In genomic region chr13:30754066-30754465, GRCm38 (mm10) we compare ENCODE assay signal across 21 mouse cellular contexts. TPM values are rescaled to one million over a fixed set of nuclear protein-coding genes. Genes with fewer than 3 reads are reported as not detected.
A peak's percentile ranks its signal among the peaks of the same experiment; 100 is the strongest.
DNase-seq lines count a peak whose midpoint lies in the region; ATAC-seq and TF ChIP-seq lines count a peak whose summit lies in the region.
"Had no signal": no experiment of that assay in that cellular context is flagged by ENCODE, and none has a peak within 500 bp of the region (broad histone marks: within the 10 kb centered on the region; RNA-seq: fewer than 3 reads in every experiment).

No protein-coding gene starts in this region.

- ATAC-seq in neural tube, embryonic 15.5 days (ENCODE audit: low FRiP score): no peak
- peak; percentile 39 for ATAC-seq in inflammation-experienced regulatory T-cells, adult 6 months
- no peak for ATAC-seq in forebrain, embryonic 16.5 days
- no peak for ATAC-seq in megakaryocyte-erythroid progenitor cell, adult 5-6 weeks (replicated peaks; ENCODE audit: low FRiP score, low TSS enrichment, poor library complexity, severe bottlenecking)
- ATAC-seq: forebrain, embryonic 14.5 days had no signal

- TF ChIP-seq RAD21 in CH12.LX (IDR thresholded peaks at IDR 0.05; ENCODE audit: low read depth, low read length): no peak

- peaks cover 98% of the 10 kb centered on the region for H3K79me2 ChIP-seq in CH12.LX (replicated peaks; ENCODE audit: control insufficient read depth, extremely low read depth, insufficient read depth, poor library complexity, severe bottlenecking)

- DNase-seq in neural tube, embryonic 10.5 days (ENCODE audit: extremely low spot score, low spot score): peak; percentile 3
- DNase-seq in CH12.LX (ENCODE audit: extremely low read depth): no peak
- DNase-seq: adrenal gland, adult 8-10 months; adrenal gland, postnatal 25 days; cerebellum, adult 11-12 months; cerebellum, adult 8-10 months; cerebellum, postnatal 10 days; gastrocnemius, postnatal 25 days; heart, adult 2 months had no signal

- H3K4me1 ChIP-seq in neural tube, embryonic 15.5 days: peaks cover 18% of the 10 kb centered on the region
- peaks cover 6 to 59% of the 10 kb centered on the region in 2 experiments for H3K4me1 ChIP-seq in CH12.LX (ENCODE audit: control insufficient read depth in 1 of 2, insufficient read depth in 2 of 2)
- peaks cover 13% of the 10 kb centered on the region for H3K4me1 ChIP-seq in forebrain, embryonic 16.5 days (replicated peaks; ENCODE audit: control insufficient read depth, insufficient read depth, low read length)

- no peak for TF ChIP-seq EP300 in CH12.LX (IDR thresholded peaks at IDR 0.05; ENCODE audit: low read length)

- H3K4me3 ChIP-seq in neural tube, embryonic 15.5 days (replicated peaks): no peak overlapping the region
- peak overlapping the region; percentile 30 to 98 (median 87) for H3K4me3 ChIP-seq in CH12.LX (replicated peaks in 1 of 3; ENCODE audit: low read depth in 2 of 3, low read length in 2 of 3, poor library complexity in 1 of 3)
- H3K4me3 ChIP-seq in forebrain, embryonic 16.5 days (replicated peaks; ENCODE audit: low read length): no peak overlapping the region
- H3K4me3 ChIP-seq: forebrain, embryonic 10.5 days; heart, adult 2 months; hindbrain, embryonic 12.5 days; hindbrain, embryonic 15.5 days had no signal

- in situ Hi-C loops in CH12.LX (cut with MboI; ENCODE audit: low pct_ligation_motif_present, low pct_unique_long_range_greater_than_20kb, low sequenced_read_pairs): loop anchor here (5.0 to 10.0 kb wide), 3 partner anchors 37 to 149 kb away; no protein-coding TSS in a partner anchor

- TF ChIP-seq POLR2A in CH12.LX (IDR thresholded peaks at IDR 0.05; ENCODE audit: low read depth, low read length): no peak

- H3K9me3 ChIP-seq in neural tube, embryonic 15.5 days (replicated peaks): no peaks in the 10 kb centered on the region
- H3K9me3 ChIP-seq in CH12.LX (replicated peaks; ENCODE audit: low read length): no peaks in the 10 kb centered on the region
- H3K9me3 ChIP-seq in forebrain, embryonic 16.5 days (ENCODE audit: control insufficient read depth, low read length): no peaks in the 10 kb centered on the region
- H3K9me3 ChIP-seq: forebrain, embryonic 10.5 days; hindbrain, embryonic 12.5 days; hindbrain, embryonic 15.5 days had no signal

- no peak overlapping the region for H3K9ac ChIP-seq in neural tube, embryonic 15.5 days (replicated peaks)
- peak overlapping the region; percentile 77 for H3K9ac ChIP-seq in CH12.LX (ENCODE audit: insufficient read depth, low read depth)
- H3K9ac ChIP-seq in forebrain, embryonic 16.5 days (replicated peaks; ENCODE audit: low read depth, low read length): no peak overlapping the region
- H3K9ac ChIP-seq: hindbrain, embryonic 12.5 days; hindbrain, embryonic 15.5 days had no signal

- H3K27me3 ChIP-seq in neural tube, embryonic 15.5 days (replicated peaks): peaks cover 38% of the 10 kb centered on the region
- H3K27me3 ChIP-seq in CH12.LX (replicated peaks): no peaks in the 10 kb centered on the region
- H3K27me3 ChIP-seq in forebrain, embryonic 16.5 days (replicated peaks; ENCODE audit: control insufficient read depth, insufficient read depth, low read length): peaks cover 34% of the 10 kb centered on the region

- 91% methylated on average over 4 of the region's 4 CpGs for WGBS in neural tube, embryonic 15.5 days
- 81% methylated on average over 4 of the region's 4 CpGs for WGBS in forebrain, embryonic 16.5 days

- H3K27ac ChIP-seq in neural tube, embryonic 15.5 days (replicated peaks): no peak overlapping the region
- 0 out of 2 replicates have a peak overlapping the region, but pooled peaks have one; percentile 30 for H3K27ac ChIP-seq in CH12.LX (ENCODE audit: insufficient read depth, low read depth)
- H3K27ac ChIP-seq in forebrain, embryonic 16.5 days (ENCODE audit: low read length): no peak overlapping the region
- H3K27ac ChIP-seq: forebrain, embryonic 10.5 days; heart, adult 2 months; hindbrain, embryonic 12.5 days; hindbrain, embryonic 15.5 days had no signal

- H3K36me3 ChIP-seq in neural tube, embryonic 15.5 days: no peaks in the 10 kb centered on the region
- H3K36me3 ChIP-seq in CH12.LX (replicated peaks in 1 of 2; ENCODE audit: control insufficient read depth in 1 of 2, insufficient read depth in 1 of 2, low read length in 1 of 2): peaks cover 63 to 84% of the 10 kb centered on the region in 2 experiments
- H3K36me3 ChIP-seq in forebrain, embryonic 16.5 days (ENCODE audit: control insufficient read depth, insufficient read depth): no peaks in the 10 kb centered on the region
- H3K36me3 ChIP-seq: forebrain, embryonic 10.5 days; hindbrain, embryonic 12.5 days; hindbrain, embryonic 15.5 days had no signal

- dilution Hi-C loops in CH12.LX (cut with MboI; ENCODE audit: extremely low pct_ligation_motif_present, extremely low pct_unique_long_range_greater_than_20kb, low sequenced_read_pairs): no loop called here

- H3K4me2 ChIP-seq in neural tube, embryonic 15.5 days: no peak overlapping the region
- H3K4me2 ChIP-seq in CH12.LX (ENCODE audit: insufficient read depth, low read depth, poor library complexity, severe bottlenecking): peak overlapping the region; percentile 95
- no peak overlapping the region for H3K4me2 ChIP-seq in forebrain, embryonic 16.5 days (ENCODE audit: low read length)
- H3K4me2 ChIP-seq: heart, embryonic 11.5 days; hindbrain, embryonic 12.5 days; hindbrain, embryonic 15.5 days had no signal

- TF ChIP-seq CTCF in CH12.LX (conservative IDR thresholded peaks at IDR 0.05 in 1 of 2, IDR thresholded peaks at IDR 0.05 in 1 of 2; ENCODE audit: low read depth in 2 of 2, low read length in 2 of 2): no peak

TF ChIP-seq in CH12.LX, 34 proteins besides CTCF, POLR2A, EP300 and RAD21:
- TF ChIP-seq SIN3A (IDR thresholded peaks at IDR 0.05; ENCODE audit: low read length): no peak
- no peak for TF ChIP-seq MAX (IDR thresholded peaks at IDR 0.05; ENCODE audit: low read length)
- TF ChIP-seq ZKSCAN1 (IDR thresholded peaks at IDR 0.05; ENCODE audit: borderline replicate concordance, low read depth, low read length): no peak
- TF ChIP-seq CHD2 (IDR thresholded peaks at IDR 0.05; ENCODE audit: low read length): no peak
- TF ChIP-seq JUND (conservative IDR thresholded peaks at IDR 0.05; ENCODE audit: low read depth, low read length): 0 out of 2 replicates have a peak, but pooled peaks have one; percentile 16
- TF ChIP-seq MYC (IDR thresholded peaks at IDR 0.05; ENCODE audit: low read depth, low read length): no peak
- no peak for TF ChIP-seq ELF1 (IDR thresholded peaks at IDR 0.05; ENCODE audit: low read depth, low read length)
- no peak for TF ChIP-seq USF1 (IDR thresholded peaks at IDR 0.05; ENCODE audit: low read depth, low read length)
- TF ChIP-seq MXI1 (IDR thresholded peaks at IDR 0.05; ENCODE audit: low read depth, low read length): no peak
- TF ChIP-seq NELFE (IDR thresholded peaks at IDR 0.05; ENCODE audit: low read depth, low read length): no peak
- TF ChIP-seq TCF12 (IDR thresholded peaks at IDR 0.05; ENCODE audit: low read depth, low read length): no peak
- TF ChIP-seq IRF4 (IDR thresholded peaks at IDR 0.05; ENCODE audit: low read depth, low read length): no peak
- no peak for TF ChIP-seq MEF2A (IDR thresholded peaks at IDR 0.05; ENCODE audit: borderline replicate concordance, low read depth, low read length)
- TF ChIP-seq POLR2AphosphoS2 (IDR thresholded peaks at IDR 0.05; ENCODE audit: low read depth, low read length): no peak
- TF ChIP-seq HCFC1 (IDR thresholded peaks at IDR 0.05; ENCODE audit: low read depth, low read length): no peak
- TF ChIP-seq RCOR1 (conservative IDR thresholded peaks at IDR 0.05; ENCODE audit: low read depth, low read length): no peak
- no peak for TF ChIP-seq MAFK (IDR thresholded peaks at IDR 0.05; ENCODE audit: insufficient replicate concordance, low read length)
- TF ChIP-seq E2F4 (IDR thresholded peaks at IDR 0.05; ENCODE audit: insufficient replicate concordance, low read depth, low read length): no peak
- no peak for TF ChIP-seq USF2 (conservative IDR thresholded peaks at IDR 0.05; ENCODE audit: low read depth, low read length)
- no peak for TF ChIP-seq ZMIZ1 (IDR thresholded peaks at IDR 0.05; ENCODE audit: low read depth, low read length)
- TF ChIP-seq ETS1 (conservative IDR thresholded peaks at IDR 0.05; ENCODE audit: low read depth, low read length): 0 out of 2 replicates have a peak, but pooled peaks have one; percentile 7
- TF ChIP-seq ZC3H11A (IDR thresholded peaks at IDR 0.05; ENCODE audit: low read depth, low read length): no peak
- TF ChIP-seq SMC3 (IDR thresholded peaks at IDR 0.05; ENCODE audit: low read depth, low read length): 0 out of 2 replicates have a peak, but pooled peaks have one; percentile 16
TF ChIP-seq in CH12.LX: peak in this region for 3.

RNA-seq across cellular contexts. Expression of gene Irf4, which starts 5.0 kb away (rescaled TPM):
- 0.08 and 0.49 TPM in 2 replicates for polyA plus RNA-seq in neural tube, embryonic 15.5 days (2015; fragmentation: Nextera tagmentation; extraction: Ambion mirVana)
- total RNA-seq in CH12.LX (2012; rRNA removed) (115 and 138 TPM in 2 replicates), CH12.LX (2014; rRNA removed) (122 and 142 TPM in 2 replicates)
- 74.5 and 81.7 TPM in 2 replicates for polyA plus RNA-seq in CH12.LX (2012; ENCODE audit: insufficient read length, low read depth)
- 10 to 100 TPM; 17.4 to 19.8 (median 17.8) TPM for polyA plus RNA-seq in inflammation-experienced regulatory T-cells, adult 6 months (2017; shearing (Covaris generic))
- polyA plus RNA-seq in forebrain, embryonic 16.5 days (2015; fragmentation: Nextera tagmentation; extraction: Ambion mirVana): 0.06 and 0.11 TPM in 2 replicates
- 0.96 and 1.0 TPM in 2 replicates for total RNA-seq in megakaryocyte-erythroid progenitor cell, adult 5-6 weeks (2014; fragmentation: Nextera tagmentation)
- 1.4 TPM in 1 of 2 replicates, not detected in the other for total RNA-seq in megakaryocyte-erythroid progenitor cell, adult 5-6 weeks (2017)
- total RNA-seq: MEL had no signal
- polyA plus RNA-seq: C2C12; embryonic facial prominence, embryonic 11.5 days; forebrain, embryonic 10.5 days had no signal

Comparison
In these comparisons a context has a peak if more than half of its experiments do, and no peak if none do; other contexts are left out.
1. H3K4me3 ChIP-seq: peak in CH12.LX (3 of 3); none in neural tube, embryonic 15.5 days (single experiment) and forebrain, embryonic 16.5 days (single experiment).
2. RNA of gene Irf4, which starts 5.0 kb away (polyA plus RNA-seq): 74.5 to 81.7 TPM in CH12.LX and 17.4 to 19.8 TPM in inflammation-experienced regulatory T-cells, adult 6 months; 0.08 to 0.49 TPM in neural tube, embryonic 15.5 days and 0.06 to 0.11 TPM in forebrain, embryonic 16.5 days; every median in the first group is over 10 times any median in the second.